Mouse (Mus musculus): ENCODE data around the gene Col27a1. TPM values are rescaled to one million over a fixed set of nuclear protein-coding genes. Genes with fewer than 3 reads are reported as not detected.

The Col27a1 gene
- polyA plus RNA-seq, 1 experiment from 2014 or later: 2.1 TPM

DNA sequence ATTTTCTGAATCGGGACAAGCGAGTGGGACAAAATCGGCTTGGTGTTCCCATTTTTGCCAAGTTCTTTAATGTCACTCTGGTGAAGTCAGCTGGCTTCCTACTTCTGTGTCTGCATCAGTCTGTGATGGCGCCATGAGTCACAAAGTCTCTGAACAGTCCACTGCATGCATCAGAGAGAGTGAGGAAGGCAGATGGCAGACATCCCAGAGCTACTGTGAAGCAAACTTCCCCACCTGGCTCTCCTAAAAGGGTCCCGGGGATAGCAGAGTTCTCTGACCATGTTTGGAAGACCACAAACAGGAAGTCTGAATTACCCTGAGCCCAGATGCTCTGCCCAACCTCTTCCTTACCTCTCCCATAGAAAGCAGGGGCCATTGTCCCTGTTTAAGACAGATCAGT, 69.5 kb downstream of the Col27a1 start:
- H3K4me1 ChIP-seq (ENCODE audit: control insufficient read depth, low read depth, low read length): no peaks in the 10 kb centered on the region
- ATAC-seq (ENCODE audit: low read depth): no peak
- no peaks in the 10 kb centered on the region for H3K27me3 ChIP-seq (ENCODE audit: control insufficient read depth, insufficient read depth, low read depth, low read length)
- H3K36me3 ChIP-seq (ENCODE audit: control insufficient read depth, insufficient read depth): no peaks in the 10 kb centered on the region
- H3K4me3 ChIP-seq (ENCODE audit: low read depth, low read length): no peak overlapping the region
- H3K9me3 ChIP-seq (replicated peaks; ENCODE audit: control insufficient read depth, low read length): no peaks in the 10 kb centered on the region
- no peak overlapping the region for H3K27ac ChIP-seq (ENCODE audit: low read length)
- H3K9ac ChIP-seq (ENCODE audit: low read depth, low read length): no peak overlapping the region
- 49% methylated on average over 5 of the region's 5 CpGs for WGBS (ENCODE audit: insufficient replicate concordance)
- no peak overlapping the region for H3K4me2 ChIP-seq (ENCODE audit: low read depth, low read length)

DNA sequence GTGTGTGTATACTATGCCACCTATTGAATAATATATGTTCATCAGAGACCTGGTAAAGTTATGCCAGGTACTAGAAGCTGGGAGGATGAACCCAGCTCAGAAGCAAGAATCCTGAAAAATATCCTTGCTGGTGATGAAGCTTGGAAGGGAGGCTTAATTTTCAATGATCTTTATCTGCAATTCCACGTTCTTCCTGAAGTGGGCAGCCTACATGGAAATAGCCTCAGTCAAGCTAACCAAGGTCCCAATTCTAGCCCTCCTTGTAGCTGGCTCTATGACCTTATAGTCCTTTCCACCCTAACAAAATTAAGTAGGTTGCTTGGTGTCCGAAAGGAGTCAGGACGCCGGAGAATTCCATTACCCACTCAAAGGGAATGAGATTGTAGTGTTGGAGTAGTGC, 72.2 kb downstream of the Col27a1 start:
- no peak for ATAC-seq (ENCODE audit: low read depth)
- no peak overlapping the region for H3K4me3 ChIP-seq (ENCODE audit: low read depth, low read length)
- H3K9ac ChIP-seq (ENCODE audit: low read depth, low read length): no peak overlapping the region
- 72% methylated on average over 4 of the region's 4 CpGs for WGBS (ENCODE audit: insufficient replicate concordance)
- no peak overlapping the region for H3K4me2 ChIP-seq (ENCODE audit: low read depth, low read length)
- H3K27me3 ChIP-seq (ENCODE audit: control insufficient read depth, insufficient read depth, low read depth, low read length): no peaks in the 10 kb centered on the region
- no peaks in the 10 kb centered on the region for H3K9me3 ChIP-seq (replicated peaks; ENCODE audit: control insufficient read depth, low read length)
- no peak overlapping the region for H3K27ac ChIP-seq (ENCODE audit: low read length)
- H3K4me1 ChIP-seq (ENCODE audit: control insufficient read depth, low read depth, low read length): no peaks in the 10 kb centered on the region
- no peaks in the 10 kb centered on the region for H3K36me3 ChIP-seq (ENCODE audit: control insufficient read depth, insufficient read depth)

DNA sequence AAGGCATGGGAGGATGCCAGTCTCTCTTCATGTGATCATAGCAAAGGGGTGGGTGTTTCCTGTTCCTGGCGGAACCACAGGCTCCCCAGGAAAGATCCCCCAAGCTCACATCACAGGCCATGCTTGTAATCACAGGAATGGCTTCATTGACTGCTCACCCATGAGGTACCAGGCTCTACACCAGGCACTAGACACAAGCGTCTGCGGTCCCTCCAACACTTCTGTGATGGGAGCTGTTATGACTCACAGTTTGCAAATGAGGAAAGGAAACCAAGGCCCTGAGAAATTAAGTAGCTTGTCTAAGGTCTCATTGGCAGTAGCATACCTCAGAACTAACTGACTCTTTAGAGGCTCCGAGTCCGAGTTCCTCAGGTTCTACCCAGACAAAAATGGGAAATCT, 74.7 kb downstream of the Col27a1 start:
- WGBS (ENCODE audit: insufficient replicate concordance): 73% methylated on average over 5 of the region's 5 CpGs
- ATAC-seq (ENCODE audit: low read depth): no peak

DNA sequence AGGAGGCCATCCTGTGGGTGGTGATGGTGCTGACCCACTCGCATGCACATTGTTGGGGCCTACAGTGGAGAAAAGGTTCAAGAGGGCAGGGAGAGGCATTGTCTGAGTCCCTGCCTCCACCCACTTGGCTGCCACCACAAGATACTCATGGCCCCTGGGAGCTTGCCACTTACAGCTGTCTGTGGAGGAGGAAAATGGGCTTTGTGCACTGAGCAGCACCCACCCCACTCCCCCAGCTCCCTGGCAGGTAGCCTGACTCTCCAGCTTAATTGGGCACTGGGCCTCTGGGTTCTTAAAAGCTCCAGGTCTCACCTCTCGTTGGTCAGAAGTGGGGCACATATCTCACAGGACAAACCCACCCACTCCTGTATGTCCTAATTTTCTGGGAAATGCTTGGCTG, 76.3 kb downstream of the Col27a1 start:
- no peak overlapping the region for H3K27ac ChIP-seq (ENCODE audit: low read length)
- no peak overlapping the region for H3K9ac ChIP-seq (ENCODE audit: low read depth, low read length)
- ATAC-seq (ENCODE audit: low read depth): no peak
- no peaks in the 10 kb centered on the region for H3K4me1 ChIP-seq (ENCODE audit: control insufficient read depth, low read depth, low read length)
- no peak overlapping the region for H3K4me2 ChIP-seq (ENCODE audit: low read depth, low read length)
- no peaks in the 10 kb centered on the region for H3K9me3 ChIP-seq (replicated peaks; ENCODE audit: control insufficient read depth, low read length)
- H3K4me3 ChIP-seq (ENCODE audit: low read depth, low read length): no peak overlapping the region
- H3K36me3 ChIP-seq (ENCODE audit: control insufficient read depth, insufficient read depth): no peaks in the 10 kb centered on the region
- WGBS (ENCODE audit: insufficient replicate concordance): 53% methylated on average over 2 of the region's 2 CpGs
- H3K27me3 ChIP-seq (ENCODE audit: control insufficient read depth, insufficient read depth, low read depth, low read length): no peaks in the 10 kb centered on the region

More for the DNA sequence above, 74.7 kb downstream of the Col27a1 start:
- no peak overlapping the region for H3K9ac ChIP-seq (ENCODE audit: low read depth, low read length)
- no peak overlapping the region for H3K4me2 ChIP-seq (ENCODE audit: low read depth, low read length)
- H3K4me1 ChIP-seq (ENCODE audit: control insufficient read depth, low read depth, low read length): no peaks in the 10 kb centered on the region
- no peak overlapping the region for H3K27ac ChIP-seq (ENCODE audit: low read length)
- no peaks in the 10 kb centered on the region for H3K9me3 ChIP-seq (replicated peaks; ENCODE audit: control insufficient read depth, low read length)
- no peaks in the 10 kb centered on the region for H3K27me3 ChIP-seq (ENCODE audit: control insufficient read depth, insufficient read depth, low read depth, low read length)
- H3K4me3 ChIP-seq (ENCODE audit: low read depth, low read length): no peak overlapping the region
- H3K36me3 ChIP-seq (ENCODE audit: control insufficient read depth, insufficient read depth): no peaks in the 10 kb centered on the region

DNA sequence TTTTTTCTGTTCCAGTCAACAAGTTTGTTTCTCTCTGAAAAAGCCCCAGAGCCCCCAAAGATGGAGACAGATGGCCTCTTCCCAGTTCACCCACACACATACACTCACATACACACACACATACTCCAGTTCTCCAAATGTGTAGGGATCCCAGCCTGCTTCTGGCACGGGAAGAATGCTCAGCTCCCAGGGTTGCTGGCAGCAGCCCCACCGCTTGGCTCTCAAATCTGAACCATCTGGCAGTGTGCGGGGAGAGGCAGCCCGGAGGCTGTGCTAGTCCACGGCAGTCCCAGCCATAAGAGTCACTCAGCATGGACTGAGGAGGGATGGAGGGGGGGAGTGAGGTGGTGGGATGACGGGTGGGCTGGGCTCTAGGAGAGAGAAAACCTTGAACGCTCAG, 77.3 kb downstream of the Col27a1 start:
- no peaks in the 10 kb centered on the region for H3K27me3 ChIP-seq (ENCODE audit: control insufficient read depth, insufficient read depth, low read depth, low read length)
- WGBS (ENCODE audit: insufficient replicate concordance): 68% methylated on average over 7 of the region's 7 CpGs
- H3K4me2 ChIP-seq (ENCODE audit: low read depth, low read length): no peak overlapping the region
- no peaks in the 10 kb centered on the region for H3K4me1 ChIP-seq (ENCODE audit: control insufficient read depth, low read depth, low read length)
- H3K36me3 ChIP-seq (ENCODE audit: control insufficient read depth, insufficient read depth): no peaks in the 10 kb centered on the region
- no peak overlapping the region for H3K9ac ChIP-seq (ENCODE audit: low read depth, low read length)
- no peaks in the 10 kb centered on the region for H3K9me3 ChIP-seq (replicated peaks; ENCODE audit: control insufficient read depth, low read length)
- no peak overlapping the region for H3K27ac ChIP-seq (ENCODE audit: low read length)
- H3K4me3 ChIP-seq (ENCODE audit: low read depth, low read length): no peak overlapping the region
- ATAC-seq (ENCODE audit: low read depth): no peak

DNA sequence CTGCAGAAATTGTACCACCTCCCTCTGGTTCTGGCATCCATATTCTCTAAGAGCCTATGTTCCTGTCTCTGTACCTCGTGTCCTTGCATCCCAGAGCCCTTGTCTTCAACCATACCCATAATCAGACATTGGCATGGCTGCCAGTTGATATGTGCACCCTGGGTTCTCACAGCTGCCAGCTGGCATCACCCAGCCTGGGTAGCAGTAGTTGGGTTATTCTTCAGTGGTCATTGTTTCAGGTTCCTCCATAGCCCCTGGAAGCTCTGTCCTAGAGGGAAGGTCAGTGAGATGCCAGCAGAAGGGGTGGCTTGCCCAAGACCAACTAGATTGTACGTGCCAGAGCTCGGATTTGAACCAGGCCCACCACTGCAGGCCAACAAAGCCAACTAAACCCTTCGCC, 77.9 kb downstream of the Col27a1 start:
- Histone ChIP-seq H3K27ac (ENCODE audit: low read length) (no peak overlapping the region), H3K27me3 (ENCODE audit: control insufficient read depth, insufficient read depth, low read depth, low read length) (no peaks in the 10 kb centered on the region), H3K4me3 (ENCODE audit: low read depth, low read length) (no peak overlapping the region), H3K9ac (ENCODE audit: low read depth, low read length) (no peak overlapping the region), H3K36me3 (ENCODE audit: control insufficient read depth, insufficient read depth) (no peaks in the 10 kb centered on the region), H3K9me3 (replicated peaks; ENCODE audit: control insufficient read depth, low read length) (no peaks in the 10 kb centered on the region), H3K4me2 (ENCODE audit: low read depth, low read length) (no peak overlapping the region), H3K4me1 (ENCODE audit: control insufficient read depth, low read depth, low read length) (no peaks in the 10 kb centered on the region)
- 62% methylated on average over 4 of the region's 4 CpGs for WGBS (ENCODE audit: insufficient replicate concordance)
- no peak for ATAC-seq (ENCODE audit: low read depth)

DNA sequence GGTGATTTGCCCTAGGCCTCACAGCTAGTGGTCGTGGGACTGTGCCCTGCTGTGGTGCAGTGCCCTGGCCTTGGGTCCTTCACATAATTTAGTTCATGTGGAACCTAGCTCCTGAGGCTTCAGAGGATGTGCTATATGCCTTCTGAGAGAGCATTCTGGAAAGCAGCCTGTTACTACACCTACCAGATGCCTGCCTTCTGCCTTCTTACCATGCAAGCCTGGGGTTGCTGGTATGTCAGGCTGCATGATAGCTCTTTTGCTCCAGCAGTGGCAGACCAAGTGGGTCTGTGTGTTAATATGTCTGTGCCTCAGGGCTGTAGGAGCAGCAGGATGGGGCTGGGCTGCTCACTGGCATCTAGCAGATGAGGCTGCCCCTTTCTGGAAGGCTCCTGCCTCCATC, 81.8 kb downstream of the Col27a1 start:
- ATAC-seq (ENCODE audit: low read depth): no peak
- no peaks in the 10 kb centered on the region for H3K4me1 ChIP-seq (ENCODE audit: control insufficient read depth, low read depth, low read length)
- 25% methylated on average over 1 of the region's 1 CpGs for WGBS (ENCODE audit: insufficient replicate concordance)
- no peaks in the 10 kb centered on the region for H3K9me3 ChIP-seq (replicated peaks; ENCODE audit: control insufficient read depth, low read length)
- no peak overlapping the region for H3K27ac ChIP-seq (ENCODE audit: low read length)
- H3K4me3 ChIP-seq (ENCODE audit: low read depth, low read length): no peak overlapping the region
- no peak overlapping the region for H3K4me2 ChIP-seq (ENCODE audit: low read depth, low read length)
- no peaks in the 10 kb centered on the region for H3K36me3 ChIP-seq (ENCODE audit: control insufficient read depth, insufficient read depth)
- no peak overlapping the region for H3K9ac ChIP-seq (ENCODE audit: low read depth, low read length)
- H3K27me3 ChIP-seq (ENCODE audit: control insufficient read depth, insufficient read depth, low read depth, low read length): no peaks in the 10 kb centered on the region

DNA sequence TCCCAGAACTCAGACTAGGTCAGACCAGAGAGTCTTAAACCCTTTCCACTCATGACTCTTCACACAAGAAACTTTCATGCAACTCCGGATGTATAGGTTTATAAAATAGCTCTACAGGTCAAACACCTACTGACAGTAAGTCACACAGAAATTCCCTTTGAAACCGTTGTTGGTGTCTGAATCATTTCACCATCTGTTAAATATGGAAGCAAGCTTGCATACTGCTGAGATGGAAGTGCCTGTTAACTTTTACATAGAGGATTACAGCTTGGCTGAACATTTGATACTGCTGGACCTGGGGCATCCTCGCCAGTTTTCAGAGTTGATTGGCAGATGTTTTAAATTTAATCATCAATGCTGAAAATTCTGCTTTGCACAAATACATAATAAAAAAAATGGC, 82.5 kb downstream of the Col27a1 start:
- Histone ChIP-seq H3K4me1 (ENCODE audit: control insufficient read depth, low read depth, low read length) (no peaks in the 10 kb centered on the region), H3K27ac (ENCODE audit: low read length) (no peak overlapping the region), H3K4me2 (ENCODE audit: low read depth, low read length) (no peak overlapping the region), H3K36me3 (ENCODE audit: control insufficient read depth, insufficient read depth) (no peaks in the 10 kb centered on the region), H3K4me3 (ENCODE audit: low read depth, low read length) (no peak overlapping the region), H3K9me3 (replicated peaks; ENCODE audit: control insufficient read depth, low read length) (no peaks in the 10 kb centered on the region), H3K9ac (ENCODE audit: low read depth, low read length) (no peak overlapping the region), H3K27me3 (ENCODE audit: control insufficient read depth, insufficient read depth, low read depth, low read length) (no peaks in the 10 kb centered on the region)
- WGBS (ENCODE audit: insufficient replicate concordance): 41% methylated on average over 3 of the region's 3 CpGs
- ATAC-seq (ENCODE audit: low read depth): no peak

DNA sequence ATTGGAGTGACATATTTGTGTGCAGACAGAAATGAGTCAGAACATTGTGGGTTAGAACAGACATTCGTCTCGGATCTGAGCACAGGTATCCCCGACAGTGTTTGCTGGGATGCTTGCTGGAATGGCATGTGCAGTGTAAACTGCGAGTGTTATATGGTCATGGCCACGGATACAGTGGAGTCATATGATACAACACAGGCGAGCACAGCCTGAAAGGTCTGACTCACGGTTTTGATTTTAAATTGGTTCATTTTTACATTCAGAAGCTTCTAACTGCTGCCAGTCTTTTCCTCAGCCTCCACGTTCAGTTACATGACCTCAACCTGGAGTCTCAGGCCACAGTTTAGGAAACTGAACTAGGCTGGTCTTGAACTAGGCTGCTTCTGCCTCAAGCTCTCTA, 83.1 kb downstream of the Col27a1 start:
- Histone ChIP-seq H3K9ac (ENCODE audit: low read depth, low read length) (no peak overlapping the region), H3K27ac (ENCODE audit: low read length) (no peak overlapping the region), H3K4me2 (ENCODE audit: low read depth, low read length) (no peak overlapping the region), H3K36me3 (ENCODE audit: control insufficient read depth, insufficient read depth) (no peaks in the 10 kb centered on the region), H3K4me3 (ENCODE audit: low read depth, low read length) (no peak overlapping the region), H3K27me3 (ENCODE audit: control insufficient read depth, insufficient read depth, low read depth, low read length) (no peaks in the 10 kb centered on the region), H3K9me3 (replicated peaks; ENCODE audit: control insufficient read depth, low read length) (no peaks in the 10 kb centered on the region), H3K4me1 (ENCODE audit: control insufficient read depth, low read depth, low read length) (no peaks in the 10 kb centered on the region)
- no peak for ATAC-seq (ENCODE audit: low read depth)
- WGBS (ENCODE audit: insufficient replicate concordance): 54% methylated on average over 8 of the region's 8 CpGs

DNA sequence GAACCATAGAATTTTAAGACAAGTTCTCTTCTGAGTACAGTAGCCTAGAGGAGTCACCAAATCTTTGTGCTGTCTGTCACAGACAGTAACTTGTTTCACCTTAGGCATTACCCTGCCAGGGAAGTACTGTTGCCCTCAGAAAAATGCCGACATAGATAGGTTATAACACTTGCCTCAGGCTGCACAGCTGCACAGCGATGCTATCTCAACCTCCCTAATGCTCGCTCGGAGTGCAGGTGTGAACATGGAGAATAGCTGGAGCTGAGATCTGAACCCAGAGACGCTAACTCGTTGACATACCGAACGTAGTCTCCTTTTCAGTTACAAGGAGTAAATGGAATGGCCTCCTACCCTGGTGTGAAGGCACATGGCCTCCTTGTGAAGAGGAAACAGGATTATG, 84.4 kb downstream of the Col27a1 start:
- WGBS (ENCODE audit: insufficient replicate concordance): 78% methylated on average over 8 of the region's 8 CpGs
- H3K9ac ChIP-seq (ENCODE audit: low read depth, low read length): no peak overlapping the region
- no peak for ATAC-seq (ENCODE audit: low read depth)
- no peaks in the 10 kb centered on the region for H3K4me1 ChIP-seq (ENCODE audit: control insufficient read depth, low read depth, low read length)
- no peaks in the 10 kb centered on the region for H3K9me3 ChIP-seq (replicated peaks; ENCODE audit: control insufficient read depth, low read length)
- H3K4me2 ChIP-seq (ENCODE audit: low read depth, low read length): no peak overlapping the region
- H3K27me3 ChIP-seq (ENCODE audit: control insufficient read depth, insufficient read depth, low read depth, low read length): no peaks in the 10 kb centered on the region
- H3K27ac ChIP-seq (ENCODE audit: low read length): no peak overlapping the region
- no peak overlapping the region for H3K4me3 ChIP-seq (ENCODE audit: low read depth, low read length)
- H3K36me3 ChIP-seq (ENCODE audit: control insufficient read depth, insufficient read depth): no peaks in the 10 kb centered on the region

Data from liver, embryonic 16.5 days (tissue).